Mouse (Mus musculus): ENCODE results near the gene Mfn2. TPM values are rescaled to one million over a fixed set of nuclear protein-coding genes. Genes with fewer than 3 reads are reported as not detected.
A peak's percentile ranks its signal among the peaks of the same experiment; 100 is the strongest.

The Mfn2 gene
- polyA plus RNA-seq, 1 experiment from 2014 or later = 65.7 TPM

GRCm38 (mm10) chr4:147903601-147904000, 903 bp downstream of the Mfn2 start:
- H3K9me3 ChIP-seq = no peaks in the 10 kb centered on the region
- H3K27me3 ChIP-seq (ENCODE audit: insufficient read depth, poor library complexity, severe bottlenecking) = no peaks in the 10 kb centered on the region
- H3K4me1 ChIP-seq = peaks cover 31% of the 10 kb centered on the region
- DNase-seq (ENCODE audit: low spot score) = no peak
- WGBS = 73% methylated on average over 3 of the region's 3 CpGs
- peaks cover 42% of the 10 kb centered on the region for H3K36me3 ChIP-seq
- peak overlapping the region; percentile 93 for H3K4me3 ChIP-seq
- H3K27ac ChIP-seq = peak overlapping the region; percentile 100

DNA sequence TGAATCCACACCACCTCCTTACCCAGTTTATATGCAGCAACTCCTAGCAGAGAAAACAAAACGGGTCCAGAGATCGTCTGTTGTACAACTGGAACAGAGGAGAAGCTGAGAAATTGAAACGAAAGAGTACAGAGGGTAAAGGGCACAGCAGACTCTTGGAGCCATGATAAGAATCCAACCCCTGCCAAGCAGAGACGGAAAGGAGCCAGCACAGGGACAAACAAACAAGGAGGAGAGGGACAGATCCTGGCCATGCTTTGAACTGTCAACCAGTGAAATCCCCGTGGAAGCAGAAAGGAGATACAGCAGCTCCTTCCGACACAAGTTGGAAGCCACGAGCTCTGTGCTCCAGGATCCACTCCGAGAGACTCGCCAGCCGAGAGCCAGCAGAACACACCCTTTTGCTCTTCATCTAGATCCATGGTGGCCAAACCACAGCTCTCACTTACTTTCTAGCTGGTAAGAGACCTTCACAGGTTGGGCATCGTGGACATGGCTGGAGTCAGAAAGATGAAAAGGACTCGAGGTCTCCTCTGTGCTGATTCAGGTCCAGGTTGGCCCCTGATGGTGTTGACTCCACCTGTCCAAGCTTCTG, 1.5 kb downstream of the Mfn2 start:
- H3K4me3 ChIP-seq = peak overlapping the region; percentile 93; the same call in 1 of the 2 replicates
- no peak overlapping the region for H3K27ac ChIP-seq
- H3K9me3 ChIP-seq = no peaks in the 10 kb centered on the region
- WGBS = 89% methylated on average over 12 of the region's 12 CpGs
- H3K27me3 ChIP-seq (ENCODE audit: insufficient read depth, poor library complexity, severe bottlenecking) = no peaks in the 10 kb centered on the region
- DNase-seq (ENCODE audit: low spot score) = no peak
- peaks cover 35% of the 10 kb centered on the region for H3K4me1 ChIP-seq
- H3K36me3 ChIP-seq = peaks cover 48% of the 10 kb centered on the region

DNA sequence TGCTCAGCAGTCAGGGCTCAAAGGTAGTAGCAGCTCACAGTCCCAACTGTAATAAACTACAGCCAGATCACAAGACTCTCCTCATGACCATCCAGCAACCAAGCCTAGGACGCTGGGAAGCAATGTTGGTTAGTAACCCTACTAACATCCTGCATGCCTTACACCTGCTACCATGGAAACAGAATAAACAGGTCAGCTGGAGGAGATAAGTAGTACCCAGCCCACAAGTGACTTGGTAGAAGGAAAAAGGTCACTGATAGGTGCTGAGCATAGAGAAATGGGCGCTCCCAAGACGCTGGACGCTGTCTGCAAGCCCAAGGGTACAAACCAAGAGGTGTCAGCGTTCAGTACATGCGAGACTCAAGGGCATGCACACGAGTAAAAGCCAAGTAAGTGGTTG, 4.1 kb downstream of the Mfn2 start:
- Histone ChIP-seq H3K27me3 (ENCODE audit: insufficient read depth, poor library complexity, severe bottlenecking) (no peaks in the 10 kb centered on the region), H3K9me3 (no peaks in the 10 kb centered on the region), H3K4me3 (no peak overlapping the region), H3K27ac (no peak overlapping the region), H3K36me3 (peaks cover 73% of the 10 kb centered on the region), H3K4me1 (peaks cover 57% of the 10 kb centered on the region)
- WGBS = 65% methylated on average over 7 of the region's 7 CpGs
- DNase-seq (ENCODE audit: low spot score) = no peak

DNA sequence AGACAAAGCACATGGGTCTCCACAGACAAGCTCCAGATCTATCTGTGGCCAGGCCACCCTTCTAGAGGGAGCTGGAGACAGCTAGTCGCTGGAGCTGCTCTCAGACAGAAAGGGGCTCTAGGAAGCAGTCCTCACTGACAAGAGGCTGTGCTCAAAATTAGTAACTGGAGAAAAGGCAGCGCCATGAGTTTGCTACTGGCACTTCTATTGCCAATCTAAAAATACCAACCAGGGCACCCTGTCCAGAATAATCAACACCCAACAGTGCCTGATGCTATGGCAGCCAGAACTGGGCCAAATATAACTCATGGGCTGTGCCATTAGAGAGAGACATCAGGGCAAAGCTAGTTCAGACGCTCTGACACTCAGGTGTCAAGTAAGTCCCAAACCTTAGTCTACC, 7.2 kb downstream of the Mfn2 start:
- DNase-seq (ENCODE audit: low spot score) = no peak
- Histone ChIP-seq H3K27me3 (ENCODE audit: insufficient read depth, poor library complexity, severe bottlenecking) (no peaks in the 10 kb centered on the region), H3K4me3 (no peak overlapping the region), H3K9me3 (no peaks in the 10 kb centered on the region), H3K4me1 (peaks cover 42% of the 10 kb centered on the region), H3K27ac (peak overlapping the region; percentile 84), H3K36me3 (peaks cover 92% of the 10 kb centered on the region)
- WGBS = 49% methylated on average over 3 of the region's 3 CpGs

- Histone ChIP-seq H3K36me3 (peaks cover 94% of the 10 kb centered on the region), H3K9me3 (no peaks in the 10 kb centered on the region), H3K27me3 (ENCODE audit: insufficient read depth, poor library complexity, severe bottlenecking) (no peaks in the 10 kb centered on the region), H3K4me3 (no peak overlapping the region), H3K4me1 (peaks cover 42% of the 10 kb centered on the region), H3K27ac (peak overlapping the region; percentile 84)
- WGBS = 48% methylated on average over 1 of the region's 1 CpGs
- DNase-seq (ENCODE audit: low spot score) = no peak
These were observed 8.1 kb downstream of the Mfn2 start for GRCm38 (mm10) chr4:147896411-147896810.

DNA sequence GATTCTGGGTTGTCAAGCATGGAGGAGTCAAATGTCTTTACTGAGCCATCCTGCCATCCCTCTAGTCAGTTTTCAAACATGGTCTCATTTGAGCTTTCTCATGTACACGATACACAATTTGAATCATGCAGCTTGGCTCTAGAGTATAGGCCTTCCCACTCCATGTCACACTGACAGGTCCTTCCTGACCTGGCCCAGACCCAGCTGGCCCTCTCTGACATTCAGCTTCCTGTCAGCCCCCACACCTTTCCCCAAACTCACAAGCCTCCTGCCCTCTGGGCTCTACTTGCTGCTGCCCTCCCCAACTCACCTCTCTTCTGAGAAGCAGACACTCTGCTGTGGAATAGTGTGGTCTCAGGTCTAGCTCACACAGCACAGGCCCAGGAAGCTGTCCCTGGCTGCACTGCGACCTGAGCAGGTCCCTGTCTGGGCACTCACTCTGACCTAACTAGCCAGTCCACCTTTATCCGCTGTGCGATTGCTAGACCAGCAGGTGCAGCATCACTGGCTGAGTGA, 8.6 kb downstream of the Mfn2 start:
- no peak overlapping the region for H3K4me3 ChIP-seq
- no peaks in the 10 kb centered on the region for H3K27me3 ChIP-seq (ENCODE audit: insufficient read depth, poor library complexity, severe bottlenecking)
- peaks cover 39% of the 10 kb centered on the region for H3K4me1 ChIP-seq
- H3K9me3 ChIP-seq = no peaks in the 10 kb centered on the region
- 84% methylated on average over 4 of the region's 4 CpGs for WGBS
- H3K27ac ChIP-seq = peak overlapping the region; percentile 84
- no peak for DNase-seq (ENCODE audit: low spot score)
- H3K36me3 ChIP-seq = peaks cover 98% of the 10 kb centered on the region

DNA sequence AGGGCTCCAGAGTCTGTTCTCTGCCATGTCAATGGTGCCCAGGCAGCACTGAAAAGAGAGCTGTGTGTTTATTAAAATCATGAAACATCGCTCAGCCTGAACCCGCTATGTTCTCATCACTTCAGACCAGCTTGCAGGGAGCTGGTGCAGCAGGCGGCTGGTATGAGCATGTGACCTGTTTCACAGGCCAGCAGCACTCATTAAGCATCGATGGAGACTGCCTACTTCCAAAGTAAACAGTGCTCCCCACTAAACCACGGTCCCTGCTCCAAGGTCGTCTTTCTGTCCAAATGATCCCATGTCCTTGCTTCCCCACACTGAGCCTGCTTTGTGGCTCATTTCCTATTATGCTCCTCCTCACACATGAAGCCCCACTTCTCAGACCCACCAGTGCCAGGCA, 14.2 kb downstream of the Mfn2 start:
- no peak for DNase-seq (ENCODE audit: low spot score)
- Histone ChIP-seq H3K27me3 (ENCODE audit: insufficient read depth, poor library complexity, severe bottlenecking) (no peaks in the 10 kb centered on the region), H3K36me3 (peaks cover 94% of the 10 kb centered on the region), H3K4me1 (no peaks in the 10 kb centered on the region), H3K27ac (no peak overlapping the region), H3K4me3 (no peak overlapping the region), H3K9me3 (no peaks in the 10 kb centered on the region)
- WGBS = 91% methylated on average over 6 of the region's 6 CpGs

- Histone ChIP-seq H3K27me3 (ENCODE audit: insufficient read depth, poor library complexity, severe bottlenecking) (no peaks in the 10 kb centered on the region), H3K9me3 (no peaks in the 10 kb centered on the region), H3K27ac (no peak overlapping the region), H3K4me3 (no peak overlapping the region), H3K36me3 (peaks cover 95% of the 10 kb centered on the region), H3K4me1 (no peaks in the 10 kb centered on the region)
- WGBS = 86% methylated on average over 4 of the region's 4 CpGs
- no peak for DNase-seq (ENCODE audit: low spot score)
These were observed 16.3 kb downstream of the Mfn2 start for GRCm38 (mm10) chr4:147888237-147888636.

DNA sequence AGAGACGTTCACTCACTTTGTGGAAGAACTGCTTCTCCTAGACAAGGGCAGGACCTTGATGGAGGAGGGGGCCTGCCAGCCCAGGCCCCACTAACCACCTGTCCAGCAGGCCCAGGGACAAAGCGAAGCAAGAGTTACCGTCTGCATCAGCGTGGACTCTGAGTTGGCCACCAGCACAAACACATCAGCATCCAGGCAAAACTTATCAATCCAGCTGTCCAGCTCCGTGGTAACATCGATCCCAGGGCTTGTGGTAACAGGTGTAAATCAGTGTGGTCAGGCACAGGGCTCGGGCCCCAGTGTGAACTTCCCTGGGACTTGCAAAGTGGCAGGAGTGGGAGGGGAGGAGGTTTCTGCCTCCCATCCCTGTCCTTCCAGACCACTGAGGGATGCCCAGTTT, 17.2 kb downstream of the Mfn2 start:
- Histone ChIP-seq H3K27me3 (ENCODE audit: insufficient read depth, poor library complexity, severe bottlenecking) (no peaks in the 10 kb centered on the region), H3K4me3 (no peak overlapping the region), H3K36me3 (peaks cover 95% of the 10 kb centered on the region), H3K4me1 (no peaks in the 10 kb centered on the region), H3K9me3 (no peaks in the 10 kb centered on the region), H3K27ac (no peak overlapping the region)
- DNase-seq (ENCODE audit: low spot score) = no peak
- 91% methylated on average over 7 of the region's 7 CpGs for WGBS

DNA sequence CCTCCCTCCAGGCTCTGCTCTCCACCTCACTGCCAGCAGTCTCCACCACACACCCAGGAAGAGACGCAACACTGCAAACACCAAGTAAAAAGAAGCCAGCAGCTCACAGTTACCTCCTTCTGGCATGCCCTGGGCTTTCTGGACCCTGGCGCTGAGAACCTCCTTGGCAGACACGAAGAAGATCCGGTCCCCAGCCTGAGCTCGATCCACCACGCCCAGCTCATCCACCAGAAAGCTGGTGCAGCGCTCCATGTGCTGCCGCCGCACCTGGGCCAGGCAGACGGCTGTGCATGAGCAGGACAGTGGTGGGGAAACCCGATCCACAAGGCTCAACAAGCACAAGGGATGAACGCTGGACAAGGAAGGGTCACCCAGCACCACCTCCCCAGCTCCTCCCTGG, 18.3 kb downstream of the Mfn2 start:
- Histone ChIP-seq H3K9me3 (no peaks in the 10 kb centered on the region), H3K27ac (no peak overlapping the region), H3K36me3 (peaks cover 95% of the 10 kb centered on the region), H3K4me3 (no peak overlapping the region), H3K4me1 (no peaks in the 10 kb centered on the region), H3K27me3 (ENCODE audit: insufficient read depth, poor library complexity, severe bottlenecking) (no peaks in the 10 kb centered on the region)
- no peak for DNase-seq (ENCODE audit: low spot score)
- WGBS = 91% methylated on average over 12 of the region's 12 CpGs

GRCm38 (mm10) chr4:147884138-147884537, 20.4 kb downstream of the Mfn2 start:
- 94% methylated on average over 3 of the region's 3 CpGs for WGBS
- Histone ChIP-seq H3K4me3 (no peak overlapping the region), H3K4me1 (peaks cover 4% of the 10 kb centered on the region; the same call in 1 of the 2 replicates), H3K27me3 (ENCODE audit: insufficient read depth, poor library complexity, severe bottlenecking) (no peaks in the 10 kb centered on the region), H3K9me3 (no peaks in the 10 kb centered on the region), H3K36me3 (peaks cover 98% of the 10 kb centered on the region), H3K27ac (no peak overlapping the region)
- no peak for DNase-seq (ENCODE audit: low spot score)

DNA sequence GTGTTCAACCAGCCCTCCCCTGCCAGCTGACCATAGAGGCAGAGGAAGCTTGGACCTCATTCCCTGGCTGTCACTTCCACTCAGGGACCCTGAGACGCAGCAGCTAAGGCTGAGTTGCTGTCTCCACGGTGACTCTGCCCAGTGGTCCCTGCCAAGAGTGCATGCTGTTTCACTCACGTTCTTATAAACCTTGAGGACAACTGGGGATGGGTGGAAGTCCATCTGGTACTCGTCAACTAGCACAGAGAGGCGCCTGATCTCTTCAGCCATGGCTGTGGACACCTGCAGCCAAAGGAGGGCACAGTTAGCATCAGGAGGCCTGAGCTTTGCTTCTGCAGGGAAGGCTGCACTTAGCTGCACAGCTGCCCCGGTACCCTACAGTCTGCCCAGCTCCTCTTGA, 21.5 kb downstream of the Mfn2 start:
- H3K36me3 ChIP-seq = peaks cover 98% of the 10 kb centered on the region

DNA sequence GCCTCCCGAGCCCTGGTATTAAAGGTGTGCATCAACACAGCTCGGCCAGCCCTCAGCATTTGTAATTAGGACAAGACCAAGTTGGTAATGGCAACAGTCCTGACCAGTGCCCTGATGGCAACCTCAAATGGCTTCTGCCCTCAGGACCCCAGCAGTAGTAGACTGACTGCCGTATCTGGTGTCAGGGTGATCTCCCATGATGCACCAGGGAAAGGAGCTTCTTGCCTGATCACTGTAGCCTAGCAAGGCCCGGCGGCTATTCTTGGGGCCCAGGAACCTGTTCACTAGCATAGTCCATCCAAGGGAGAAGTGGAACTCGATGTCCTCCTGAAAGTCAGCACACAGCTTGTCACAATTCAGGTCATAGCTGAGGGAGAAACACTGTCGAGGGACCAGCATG, 22.7 kb downstream of the Mfn2 start:
- H3K27me3 ChIP-seq (ENCODE audit: insufficient read depth, poor library complexity, severe bottlenecking) = no peaks in the 10 kb centered on the region
- peaks cover 97% of the 10 kb centered on the region for H3K36me3 ChIP-seq
- DNase-seq (ENCODE audit: low spot score) = no peak
- WGBS = 89% methylated on average over 7 of the region's 7 CpGs
- no peak overlapping the region for H3K4me3 ChIP-seq
- no peaks in the 10 kb centered on the region for H3K9me3 ChIP-seq
- H3K4me1 ChIP-seq = peaks cover 4% of the 10 kb centered on the region; the same call in 1 of the 2 replicates
- no peak overlapping the region for H3K27ac ChIP-seq

More for the DNA sequence above, 21.5 kb downstream of the Mfn2 start:
- Histone ChIP-seq H3K4me3 (no peak overlapping the region), H3K27ac (no peak overlapping the region), H3K27me3 (ENCODE audit: insufficient read depth, poor library complexity, severe bottlenecking) (no peaks in the 10 kb centered on the region), H3K4me1 (peaks cover 4% of the 10 kb centered on the region; the same call in 1 of the 2 replicates), H3K9me3 (no peaks in the 10 kb centered on the region)
- 76% methylated on average over 6 of the region's 6 CpGs for WGBS
- DNase-seq (ENCODE audit: low spot score) = no peak

GRCm38 (mm10) chr4:147879865-147880264, 24.6 kb downstream of the Mfn2 start:
- Histone ChIP-seq H3K4me1 (peaks cover 4% of the 10 kb centered on the region; the same call in 1 of the 2 replicates), H3K27me3 (ENCODE audit: insufficient read depth, poor library complexity, severe bottlenecking) (no peaks in the 10 kb centered on the region), H3K36me3 (peaks cover 97% of the 10 kb centered on the region), H3K4me3 (no peak overlapping the region), H3K9me3 (no peaks in the 10 kb centered on the region), H3K27ac (no peak overlapping the region)
- WGBS = 44% methylated on average over 5 of the region's 5 CpGs
- DNase-seq (ENCODE audit: low spot score) = no peak
